Mouse (Mus musculus) T-helper 2 cell (primary cell): Measurements from ENCODE around the gene Plcb4.
"Not testable (repeated sequence)": the region's sequence is repeated elsewhere in the genome, so short reads cannot be mapped to it uniquely, and the experiment has no call there.

Experiments
- in situ Hi-C: fragments of 300-600 bp; cut with MboI, MseI; formaldehyde crosslinking; loops from one replicate; pipeline ENCODE4 v1.15.1; 2025; ENCODE audit warnings: high pct_unique_total_duplicates

Plcb4 gene

GRCm38 (mm10) chr2:135932569-135932968 lies 273.8 kb downstream of the Plcb4 start:
- in situ Hi-C loops, result no loop called here

GRCm38 (mm10) chr2:135936376-135936775 lies 277.6 kb downstream of the Plcb4 start:
- in situ Hi-C loops, result no loop called here

GRCm38 (mm10) chr2:135937646-135938045 lies 278.8 kb downstream of the Plcb4 start:
- in situ Hi-C loops, result no loop called here

- in situ Hi-C loops, result loop anchor here (10.0 kb wide), 1 partner anchor 585 kb away; no protein-coding TSS in a partner anchor
Measured at GRCm38 (mm10) chr2:135939933-135940332, 281.1 kb downstream of the Plcb4 start.

- in situ Hi-C loops, result loop anchor here (5.0 to 10.0 kb wide), 2 partner anchors 56 to 593 kb away; no protein-coding TSS in a partner anchor
Measured at GRCm38 (mm10) chr2:135947839-135948238, 289.0 kb downstream of the Plcb4 start.

- in situ Hi-C loops, result no loop called here
Measured at GRCm38 (mm10) chr2:135954760-135955548, 296.1 kb downstream of the Plcb4 start.

GRCm38 (mm10) chr2:135955796-135956195 lies 297.0 kb downstream of the Plcb4 start:
- in situ Hi-C loops, result no loop called here

GRCm38 (mm10) chr2:135957689-135958088 lies 298.9 kb downstream of the Plcb4 start:
- in situ Hi-C loops, result no loop called here

GRCm38 (mm10) chr2:135958453-135958852 lies 299.6 kb downstream of the Plcb4 start:
- in situ Hi-C loops, result no loop called here

- in situ Hi-C loops, result no loop called here
Measured at GRCm38 (mm10) chr2:135963089-135963488, 304.3 kb downstream of the Plcb4 start.

GRCm38 (mm10) chr2:135966871-135967557 lies 308.2 kb downstream of the Plcb4 start:
- in situ Hi-C loops, result no loop called here

- in situ Hi-C loops, result no loop called here
Measured at GRCm38 (mm10) chr2:135968159-135968558, 309.3 kb downstream of the Plcb4 start.

GRCm38 (mm10) chr2:135970902-135971301 lies 312.1 kb downstream of the Plcb4 start:
- in situ Hi-C loops, result no loop called here

GRCm38 (mm10) chr2:135975978-135976377 lies 317.2 kb downstream of the Plcb4 start:
- in situ Hi-C loops, result loop anchor here (5.0 kb wide), 1 partner anchor 166 kb away; no protein-coding TSS in a partner anchor

- in situ Hi-C loops, result loop anchor here (5.0 kb wide), 1 partner anchor 164 kb away; no protein-coding TSS in a partner anchor
Measured at GRCm38 (mm10) chr2:135978790-135979189, 320.0 kb downstream of the Plcb4 start.

GRCm38 (mm10) chr2:135980428-135980827 lies 321.6 kb downstream of the Plcb4 start:
- in situ Hi-C loops, result no loop called here

GRCm38 (mm10) chr2:135983972-135984371 lies 325.2 kb downstream of the Plcb4 start:
- in situ Hi-C loops, result no loop called here

- in situ Hi-C loops, result no loop called here
Measured at GRCm38 (mm10) chr2:135985536-135986265, 326.9 kb downstream of the Plcb4 start.

- in situ Hi-C loops, result not testable (repeated sequence)
Measured at GRCm38 (mm10) chr2:135988475-135988874, 329.7 kb downstream of the Plcb4 start.

GRCm38 (mm10) chr2:135990686-135991085 lies 331.9 kb downstream of the Plcb4 start:
- in situ Hi-C loops, result not testable (repeated sequence)

- in situ Hi-C loops, result no loop called here
Measured at GRCm38 (mm10) chr2:135993314-135993713, 334.5 kb downstream of the Plcb4 start.

GRCm38 (mm10) chr2:135995196-135995595 lies 336.4 kb downstream of the Plcb4 start:
- in situ Hi-C loops, result no loop called here
